Mouse (Mus musculus) stomach, embryonic 15.5 days (tissue): ENCODE measurements around the gene Bco1. TPM values are rescaled to one million over a fixed set of nuclear protein-coding genes. Genes with fewer than 3 reads are reported as not detected.

Experiments
- ATAC-seq: fragments of 200-750 bp; cut with Nextera tagmentation; 2 replicates; pipeline ENCODE4 v1.8.0; 2017; ENCODE audit warnings: low read depth, moderate number of reproducible peaks, moderate TSS enrichment; ENCODE audit not compliant: insufficient read depth, low FRiP score
- H3K27ac ChIP-seq: fragments of 300-500 bp; sonication (generic); 2 replicates; pipeline ENCODE4 v1.5.1; 2015; ENCODE audit warnings: mild to moderate bottlenecking, inconsistent platforms
- H3K27me3 ChIP-seq: fragments of 300-500 bp; sonication (generic); replicated peaks from 2 replicates; pipeline ENCODE4 v1.6.1; 2015; ENCODE audit warnings: inconsistent platforms
- H3K36me3 ChIP-seq: fragments of 300-500 bp; sonication (generic); 2 replicates; pipeline ENCODE4 v1.6.1; 2015; ENCODE audit warnings: inconsistent platforms
- H3K4me1 ChIP-seq: fragments of 300-500 bp; sonication (generic); 2 replicates; pipeline ENCODE4 v1.6.1; 2015; ENCODE audit warnings: inconsistent platforms
- H3K4me2 ChIP-seq: fragments of 300-500 bp; sonication (generic); 2 replicates; pipeline ENCODE4 v1.6.1; 2015; ENCODE audit warnings: mild to moderate bottlenecking, inconsistent platforms
- H3K4me3 ChIP-seq: fragments of 300-500 bp; sonication (generic); replicated peaks from 2 replicates; pipeline ENCODE4 v1.5.1; 2015; ENCODE audit warnings: inconsistent platforms
- H3K9ac ChIP-seq: fragments of 300-500 bp; sonication (generic); 2 replicates; pipeline ENCODE4 v1.6.1; 2015; ENCODE audit warnings: inconsistent platforms
- H3K9me3 ChIP-seq: fragments of 300-500 bp; sonication (generic); 2 replicates; pipeline ENCODE4 v1.6.1; 2016; ENCODE audit warnings: inconsistent platforms
- WGBS: fragments of 180-500 bp; shearing (Covaris S2); methylation state at CpG from one replicate; pipeline ENCODE4 v1.1.7; 2015; 5-methylcytosine and 5-hydroxymethylcytosine counted together
- polyA plus RNA-seq: library from polyadenylated mRNA; unstranded; fragments of >200 nt; fragmentation: Nextera tagmentation; extraction: Ambion mirVana; gene quantifications from 2 replicates; pipeline ENCODE4 v1.2.1, GENCODE M21; 2015

The Bco1 gene
- 1.1 and 1.2 TPM in 2 replicates for polyA plus RNA-seq

GRCm38 (mm10) chr8:117095647-117096046 is at the start of gene Bco1:
Gene Bco1 (plus strand): TSS chr8:117095854.
- H3K4me1 ChIP-seq, result 0 out of 2 replicates have a peak, but pooled peaks cover 3% of the 10 kb centered on the region
- no peak within 1 kb of the TSS for H3K4me3 ChIP-seq
- WGBS, result 50% methylated on average over 12 of the region's 12 CpGs
- H3K4me2 ChIP-seq, result no peak within 1 kb of the TSS
- ATAC-seq, result no peak
- H3K27ac ChIP-seq, result no peak within 1 kb of the TSS
- no peaks in the 10 kb centered on the region for H3K27me3 ChIP-seq
- H3K36me3 ChIP-seq, result no peaks in the 10 kb centered on the region
- no peak within 1 kb of the TSS for H3K9ac ChIP-seq
- H3K9me3 ChIP-seq, result no peaks in the 10 kb centered on the region

GRCm38 (mm10) chr8:117049444-117049843 is 46.2 kb upstream of the Bco1 start:
- H3K9me3 ChIP-seq, result no peaks in the 10 kb centered on the region
- H3K4me3 ChIP-seq, result no peak overlapping the region
- H3K27me3 ChIP-seq, result no peaks in the 10 kb centered on the region
- no peak overlapping the region for H3K27ac ChIP-seq
- no peak for ATAC-seq
- no peak overlapping the region for H3K4me2 ChIP-seq
- no peaks in the 10 kb centered on the region for H3K4me1 ChIP-seq
- H3K9ac ChIP-seq, result no peak overlapping the region
- H3K36me3 ChIP-seq, result no peaks in the 10 kb centered on the region
- 61% methylated on average over 7 of the region's 7 CpGs for WGBS

GRCm38 (mm10) chr8:117050763-117051162 is 44.9 kb upstream of the Bco1 start:
- no peaks in the 10 kb centered on the region for H3K4me1 ChIP-seq
- no peak overlapping the region for H3K4me2 ChIP-seq
- no peaks in the 10 kb centered on the region for H3K9me3 ChIP-seq
- no peak for ATAC-seq
- H3K4me3 ChIP-seq, result no peak overlapping the region
- WGBS, result 75% methylated on average over 9 of the region's 9 CpGs
- no peak overlapping the region for H3K27ac ChIP-seq
- no peaks in the 10 kb centered on the region for H3K36me3 ChIP-seq
- H3K9ac ChIP-seq, result no peak overlapping the region
- no peaks in the 10 kb centered on the region for H3K27me3 ChIP-seq

- Histone ChIP-seq H3K36me3 (no peaks in the 10 kb centered on the region), H3K4me1 (no peaks in the 10 kb centered on the region), H3K27me3 (no peaks in the 10 kb centered on the region), H3K9me3 (no peaks in the 10 kb centered on the region), H3K4me3 (no peak overlapping the region), H3K4me2 (no peak overlapping the region), H3K27ac (no peak overlapping the region), H3K9ac (no peak overlapping the region)
- ATAC-seq, result no peak
- 51% methylated on average over 9 of the region's 9 CpGs for WGBS
Measured at GRCm38 (mm10) chr8:117051316-117051715, 44.3 kb upstream of the Bco1 start.

DNA sequence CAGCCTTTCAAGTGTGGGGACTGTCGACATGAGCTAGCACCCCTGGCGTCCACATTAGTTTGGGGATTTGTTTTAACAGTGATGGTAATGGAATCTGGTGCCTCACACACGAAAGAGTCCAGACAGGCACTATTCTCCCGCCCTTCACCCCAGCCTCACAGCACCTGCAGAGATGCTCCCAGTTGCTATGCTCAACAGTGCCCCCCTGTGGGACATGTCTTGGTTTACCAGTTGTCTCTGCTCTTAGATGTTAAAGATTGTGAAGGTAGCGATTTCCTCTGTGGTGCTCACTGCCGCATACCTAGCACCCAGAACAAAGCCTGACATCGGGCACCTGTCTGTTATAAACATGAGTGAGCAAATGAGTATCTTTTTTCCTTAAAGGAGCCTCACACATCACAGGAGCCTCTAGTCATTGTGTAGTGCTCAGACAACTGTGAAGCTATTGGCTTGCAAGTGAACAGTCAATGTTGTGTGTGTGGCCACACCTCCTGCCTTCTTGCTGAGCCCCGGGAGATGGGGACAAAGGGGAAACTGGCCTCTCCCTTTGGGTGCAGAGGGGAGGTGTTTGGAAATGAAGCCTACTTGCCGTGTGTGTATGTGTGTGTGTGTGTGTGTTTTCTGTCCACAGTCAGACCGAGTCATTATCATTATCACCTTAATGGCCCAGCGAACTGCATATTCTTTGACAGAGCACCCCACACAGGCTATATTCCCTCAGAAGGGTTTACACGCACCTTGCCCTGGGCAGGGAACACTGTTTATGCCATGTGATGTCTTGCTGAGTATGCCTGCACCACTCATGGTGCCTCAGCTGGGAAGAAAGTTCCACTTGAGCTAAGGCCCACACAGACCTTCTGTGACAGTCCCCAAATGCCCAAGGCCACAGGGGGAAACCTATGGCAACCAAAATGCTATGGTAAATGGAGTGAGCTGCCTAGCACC is 42.2 kb upstream of the Bco1 start:
- no peaks in the 10 kb centered on the region for H3K36me3 ChIP-seq
- H3K27ac ChIP-seq, result no peak overlapping the region
- ATAC-seq, result no peak
- no peaks in the 10 kb centered on the region for H3K4me1 ChIP-seq
- WGBS, result 63% methylated on average over 12 of the region's 12 CpGs
- no peaks in the 10 kb centered on the region for H3K9me3 ChIP-seq
- H3K27me3 ChIP-seq, result no peaks in the 10 kb centered on the region
- H3K4me3 ChIP-seq, result no peak overlapping the region
- no peak overlapping the region for H3K9ac ChIP-seq
- no peak overlapping the region for H3K4me2 ChIP-seq

GRCm38 (mm10) chr8:117054146-117054545 is 41.5 kb upstream of the Bco1 start:
- no peaks in the 10 kb centered on the region for H3K4me1 ChIP-seq
- no peaks in the 10 kb centered on the region for H3K9me3 ChIP-seq
- H3K4me3 ChIP-seq, result no peak overlapping the region
- H3K36me3 ChIP-seq, result no peaks in the 10 kb centered on the region
- H3K27ac ChIP-seq, result no peak overlapping the region
- no peak overlapping the region for H3K9ac ChIP-seq
- H3K4me2 ChIP-seq, result no peak overlapping the region
- 87% methylated on average over 3 of the region's 3 CpGs for WGBS
- no peaks in the 10 kb centered on the region for H3K27me3 ChIP-seq
- no peak for ATAC-seq

DNA sequence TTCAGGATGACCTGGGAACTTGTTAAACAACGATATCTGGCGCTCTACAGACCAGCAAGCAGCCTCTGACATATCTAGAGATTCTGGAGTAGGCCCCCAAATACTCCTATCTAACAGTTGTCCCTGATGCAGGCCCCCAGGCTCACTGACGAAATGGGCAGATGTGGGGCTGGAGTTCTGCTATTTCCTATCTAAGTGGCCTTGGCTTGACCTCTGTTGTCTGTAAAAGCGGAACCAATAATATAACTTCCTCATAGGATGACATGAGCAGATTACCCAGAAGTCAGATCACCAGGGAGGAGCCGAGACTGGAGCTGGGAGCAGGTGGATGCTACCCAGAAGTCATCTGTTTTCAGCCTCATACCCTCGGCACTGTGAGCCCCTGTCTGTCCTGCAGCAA is 40.6 kb upstream of the Bco1 start:
- H3K27me3 ChIP-seq, result no peaks in the 10 kb centered on the region
- no peak overlapping the region for H3K4me3 ChIP-seq
- H3K9me3 ChIP-seq, result no peaks in the 10 kb centered on the region
- H3K36me3 ChIP-seq, result no peaks in the 10 kb centered on the region
- no peaks in the 10 kb centered on the region for H3K4me1 ChIP-seq
- H3K9ac ChIP-seq, result no peak overlapping the region
- no peak overlapping the region for H3K27ac ChIP-seq
- H3K4me2 ChIP-seq, result no peak overlapping the region
- ATAC-seq, result no peak
- WGBS, result 53% methylated on average over 6 of the region's 6 CpGs

GRCm38 (mm10) chr8:117059021-117059420 is 36.6 kb upstream of the Bco1 start:
- H3K4me1 ChIP-seq, result no peaks in the 10 kb centered on the region
- H3K27ac ChIP-seq, result no peak overlapping the region
- WGBS, result 71% methylated on average over 7 of the region's 7 CpGs
- H3K27me3 ChIP-seq, result no peaks in the 10 kb centered on the region
- no peaks in the 10 kb centered on the region for H3K9me3 ChIP-seq
- no peak for ATAC-seq
- no peak overlapping the region for H3K9ac ChIP-seq
- no peak overlapping the region for H3K4me3 ChIP-seq
- H3K4me2 ChIP-seq, result no peak overlapping the region
- no peaks in the 10 kb centered on the region for H3K36me3 ChIP-seq

DNA sequence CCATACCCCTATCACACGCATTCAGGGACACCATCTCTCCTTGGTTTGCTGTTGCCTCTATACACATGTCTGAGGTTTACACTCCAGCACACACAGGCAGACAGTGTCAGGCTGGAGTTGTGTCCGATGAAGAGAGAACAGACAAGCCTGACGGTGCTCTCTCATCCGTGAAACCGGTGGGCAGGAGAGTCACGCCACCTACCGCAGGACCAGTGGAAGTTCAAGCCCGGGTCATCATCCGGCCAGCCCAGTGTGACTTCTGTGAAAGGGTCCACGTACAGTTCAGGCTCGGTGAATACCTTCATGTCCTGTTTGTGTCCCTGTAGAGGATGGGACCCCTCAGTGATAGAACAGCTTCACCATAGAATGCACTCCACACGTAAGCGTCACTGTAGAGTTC is 35.3 kb upstream of the Bco1 start:
- no peak overlapping the region for H3K27ac ChIP-seq
- WGBS, result 75% methylated on average over 13 of the region's 13 CpGs
- no peaks in the 10 kb centered on the region for H3K27me3 ChIP-seq
- no peaks in the 10 kb centered on the region for H3K4me1 ChIP-seq
- no peak for ATAC-seq
- no peak overlapping the region for H3K4me3 ChIP-seq
- no peak overlapping the region for H3K9ac ChIP-seq
- H3K36me3 ChIP-seq, result no peaks in the 10 kb centered on the region
- no peak overlapping the region for H3K4me2 ChIP-seq
- H3K9me3 ChIP-seq, result no peaks in the 10 kb centered on the region

DNA sequence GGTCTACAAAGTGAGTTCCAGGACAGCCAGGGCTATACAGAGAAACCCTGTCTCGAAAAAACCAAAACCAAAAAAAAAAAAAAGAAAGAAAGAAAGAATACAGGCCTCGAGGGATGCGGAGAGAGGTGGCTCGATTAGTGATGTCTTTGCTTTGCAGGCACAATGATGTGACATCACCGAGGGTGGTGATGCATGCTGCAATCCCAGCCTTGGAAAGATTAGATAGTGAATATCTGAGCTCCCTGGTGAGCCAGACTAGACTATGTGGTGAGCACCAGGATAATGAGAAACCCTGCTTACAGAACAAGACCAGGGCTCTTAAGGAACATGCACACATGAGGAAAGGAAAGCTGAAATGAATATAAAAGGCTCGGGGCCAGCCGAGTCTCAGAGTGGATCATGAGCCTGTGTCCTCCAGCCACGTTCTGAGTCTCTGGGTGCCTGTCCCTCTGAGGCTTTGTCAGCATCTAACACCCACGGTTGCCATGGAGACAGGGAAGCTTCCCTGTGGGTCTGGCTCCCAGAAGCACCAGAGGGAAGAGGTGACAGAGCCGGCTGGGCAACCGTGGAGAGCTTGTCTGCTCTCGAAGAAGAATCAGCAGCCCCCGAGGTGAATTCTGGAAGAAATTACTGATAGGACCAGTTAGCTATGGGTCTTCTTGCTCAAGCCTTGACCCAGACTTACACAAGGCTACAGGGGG is 34.3 kb upstream of the Bco1 start:
- Histone ChIP-seq H3K4me3 (no peak overlapping the region), H3K9me3 (no peaks in the 10 kb centered on the region), H3K27ac (no peak overlapping the region), H3K9ac (no peak overlapping the region), H3K36me3 (no peaks in the 10 kb centered on the region), H3K27me3 (no peaks in the 10 kb centered on the region), H3K4me1 (no peaks in the 10 kb centered on the region), H3K4me2 (no peak overlapping the region)
- 65% methylated on average over 13 of the region's 13 CpGs for WGBS
- ATAC-seq, result no peak

GRCm38 (mm10) chr8:117066955-117067354 is 28.7 kb upstream of the Bco1 start:
- H3K4me2 ChIP-seq, result no peak overlapping the region
- H3K27me3 ChIP-seq, result no peaks in the 10 kb centered on the region
- H3K9me3 ChIP-seq, result no peaks in the 10 kb centered on the region
- no peak overlapping the region for H3K9ac ChIP-seq
- H3K4me1 ChIP-seq, result no peaks in the 10 kb centered on the region
- no peak overlapping the region for H3K27ac ChIP-seq
- 78% methylated on average over 7 of the region's 7 CpGs for WGBS
- ATAC-seq, result no peak
- no peaks in the 10 kb centered on the region for H3K36me3 ChIP-seq
- H3K4me3 ChIP-seq, result no peak overlapping the region

DNA sequence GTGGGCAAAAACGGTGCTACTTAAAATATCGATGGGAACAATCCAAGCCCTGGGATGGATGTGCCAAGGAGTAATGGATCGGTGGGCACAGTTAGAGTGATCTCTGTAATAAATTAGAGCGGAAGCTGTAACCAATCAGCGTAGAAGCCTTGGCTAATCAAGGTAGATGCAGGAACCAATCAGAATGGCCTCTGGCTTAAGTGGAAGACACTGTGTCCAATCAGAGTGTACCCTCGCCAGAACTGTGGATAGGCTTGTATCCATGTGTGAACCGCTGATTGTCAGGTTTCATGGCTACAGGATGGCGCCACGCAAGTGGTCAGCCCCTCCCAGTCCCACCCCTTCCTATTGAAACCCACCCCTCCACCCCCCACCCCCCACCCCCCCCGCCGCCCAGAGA is 28.3 kb upstream of the Bco1 start:
- no peak overlapping the region for H3K27ac ChIP-seq
- H3K4me3 ChIP-seq, result no peak overlapping the region
- no peaks in the 10 kb centered on the region for H3K9me3 ChIP-seq
- no peak overlapping the region for H3K9ac ChIP-seq
- ATAC-seq, result no peak
- H3K4me1 ChIP-seq, result no peaks in the 10 kb centered on the region
- no peak overlapping the region for H3K4me2 ChIP-seq
- H3K27me3 ChIP-seq, result no peaks in the 10 kb centered on the region
- H3K36me3 ChIP-seq, result no peaks in the 10 kb centered on the region
- whole genome bisulfite sequencing, result 88% methylated on average over 11 of the region's 11 CpGs
